Mouse (Mus musculus): Measurements from ENCODE around the gene Nup43.
"Not testable (repeated sequence)": the region's sequence is repeated elsewhere in the genome, so short reads cannot be mapped to it uniquely, and the experiment has no call there.

Gene Nup43

DNA sequence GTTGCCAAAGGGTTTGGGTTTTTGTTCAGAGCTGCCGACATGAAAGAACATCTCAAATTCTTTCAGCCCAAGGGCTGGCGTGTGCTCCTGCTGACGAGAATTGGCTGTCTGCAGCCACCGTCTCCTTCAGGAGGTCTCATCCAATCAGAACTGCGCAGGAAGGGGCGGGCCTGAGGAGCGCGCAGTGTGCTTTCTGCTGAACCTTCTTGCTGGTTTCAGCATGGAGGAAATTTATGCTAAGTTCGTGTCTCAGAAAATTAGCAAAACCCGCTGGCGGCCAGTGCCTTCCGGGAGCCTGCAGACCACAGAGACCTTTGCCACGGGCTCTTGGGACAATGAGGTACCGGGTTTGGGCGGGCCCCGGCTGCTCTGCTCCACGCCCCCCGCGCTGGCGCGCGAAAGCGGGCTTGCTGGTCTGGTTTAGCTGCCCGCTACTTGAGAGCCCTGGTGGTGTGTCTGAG lies at the start of gene Nup43:
Nup43 (plus strand) TSS at position 162 of the 461 bp plus-strand sequence.
- peak; percentile 88 for DNase-seq (ENCODE audit: low spot score)

GRCm38 (mm10) chr10:7617556-7617955 lies 49.7 kb upstream of the Nup43 start:
- not testable (repeated sequence) for DNase-seq (ENCODE audit: low spot score)

DNA sequence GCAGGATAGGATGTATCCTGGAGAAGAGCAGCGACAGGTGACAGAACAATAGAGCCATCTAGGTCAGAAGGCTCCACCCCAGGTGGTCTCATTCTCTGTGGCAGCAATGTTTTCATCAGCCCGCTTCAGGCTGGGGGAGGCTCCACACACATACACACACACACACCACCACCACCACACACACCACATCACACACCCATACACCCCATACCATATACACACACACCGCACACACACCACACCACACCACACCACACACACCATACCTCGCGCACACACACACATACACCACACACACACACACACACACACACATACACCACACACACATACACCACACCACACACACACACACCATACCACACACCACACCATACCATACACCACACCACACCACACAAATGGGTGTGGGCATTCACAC lies 47.5 kb upstream of the Nup43 start:
- DNase-seq (ENCODE audit: low spot score) = no peak

DNA sequence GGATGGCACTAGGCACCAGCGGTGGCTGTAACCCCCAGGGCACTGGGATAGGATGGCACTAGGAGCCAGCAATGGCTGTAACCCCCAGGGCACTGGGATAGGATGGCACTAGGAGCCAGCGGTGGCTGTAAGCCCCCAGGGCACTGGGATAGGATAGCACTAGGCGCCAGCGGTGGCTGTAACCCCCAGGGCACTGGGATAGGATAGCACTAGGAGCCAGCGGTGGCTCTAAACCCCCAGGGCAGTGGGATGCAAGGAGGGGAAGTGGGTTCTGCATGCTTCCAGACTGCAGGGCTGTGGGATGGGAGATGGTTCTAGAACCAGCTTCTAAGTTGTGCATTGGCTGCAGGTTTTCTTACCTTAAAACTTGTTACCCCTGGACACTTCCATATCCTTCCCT lies 46.6 kb upstream of the Nup43 start:
- DNase-seq (ENCODE audit: low spot score) = no peak

DNA sequence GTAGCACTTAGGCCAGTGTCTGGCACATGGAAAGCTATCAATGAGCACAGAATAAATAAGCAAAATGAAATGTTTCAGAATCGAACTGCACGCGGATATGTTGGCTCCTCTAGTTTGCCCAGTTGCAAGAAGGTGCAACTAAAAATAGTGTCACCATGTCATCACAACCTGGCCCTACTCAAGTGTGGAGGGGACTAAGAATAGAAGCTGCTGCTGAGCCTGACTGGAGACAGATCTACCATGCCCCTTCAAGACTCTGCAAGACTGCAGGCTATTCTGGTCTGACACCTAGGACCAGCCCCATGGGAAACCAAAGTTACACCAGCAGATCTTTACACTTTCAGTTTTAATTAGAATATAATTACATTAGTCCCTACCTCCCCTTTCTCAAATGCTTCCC lies 44.9 kb upstream of the Nup43 start:
- DNase-seq (ENCODE audit: low spot score) = no peak

GRCm38 (mm10) chr10:7623861-7624518 lies 43.3 kb upstream of the Nup43 start:
- no peak for DNase-seq (ENCODE audit: low spot score)

DNA sequence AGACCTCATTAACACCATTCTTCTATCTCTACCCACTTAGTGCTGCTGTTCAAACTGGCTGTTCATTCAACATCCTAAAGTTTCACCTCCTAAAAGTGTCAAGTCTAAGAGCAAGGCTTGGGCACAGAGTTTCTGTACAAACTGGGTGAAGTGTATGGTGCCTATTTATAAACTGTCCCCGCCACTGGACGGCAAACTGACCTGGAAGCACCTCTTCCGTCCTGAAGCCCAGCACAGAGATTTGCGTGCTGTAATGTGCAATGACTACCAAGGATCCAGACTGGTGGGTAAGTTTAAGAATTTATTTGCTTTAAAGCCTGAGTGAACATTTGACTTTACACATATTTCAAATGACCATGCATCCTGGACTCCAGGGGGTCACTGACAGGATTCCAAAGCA lies 38.2 kb upstream of the Nup43 start:
- no peak for DNase-seq (ENCODE audit: low spot score)

- DNase-seq (ENCODE audit: low spot score) = no peak
Measured at GRCm38 (mm10) chr10:7630286-7630685, 37.0 kb upstream of the Nup43 start.

- no peak for DNase-seq (ENCODE audit: low spot score)
Measured at GRCm38 (mm10) chr10:7630951-7631720, 36.2 kb upstream of the Nup43 start.

GRCm38 (mm10) chr10:7640366-7640765 lies 26.9 kb upstream of the Nup43 start:
- DNase-seq (ENCODE audit: low spot score) = no peak

DNA sequence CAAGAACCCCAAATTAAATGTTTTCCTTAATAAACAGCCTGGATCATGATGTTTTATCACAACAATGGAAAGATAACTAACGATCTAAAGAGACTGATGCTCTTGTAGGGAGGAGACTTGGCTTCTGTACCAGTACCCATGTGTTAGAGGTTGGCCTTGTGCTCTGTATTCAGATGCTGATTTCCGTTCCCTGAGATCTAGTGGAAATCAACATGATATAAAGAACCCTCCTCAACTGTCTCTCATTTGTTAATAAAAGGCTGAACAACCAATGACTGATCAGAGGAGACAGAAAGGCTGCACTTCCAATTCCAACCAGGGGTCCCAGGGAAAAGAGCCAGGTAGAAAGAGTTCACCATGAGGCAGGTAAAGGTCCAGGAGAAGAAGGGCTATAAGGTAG lies 21.4 kb upstream of the Nup43 start:
- no peak for DNase-seq (ENCODE audit: low spot score)

- no peak for DNase-seq (ENCODE audit: low spot score)
Measured at GRCm38 (mm10) chr10:7649059-7649458, 18.2 kb upstream of the Nup43 start.

DNA sequence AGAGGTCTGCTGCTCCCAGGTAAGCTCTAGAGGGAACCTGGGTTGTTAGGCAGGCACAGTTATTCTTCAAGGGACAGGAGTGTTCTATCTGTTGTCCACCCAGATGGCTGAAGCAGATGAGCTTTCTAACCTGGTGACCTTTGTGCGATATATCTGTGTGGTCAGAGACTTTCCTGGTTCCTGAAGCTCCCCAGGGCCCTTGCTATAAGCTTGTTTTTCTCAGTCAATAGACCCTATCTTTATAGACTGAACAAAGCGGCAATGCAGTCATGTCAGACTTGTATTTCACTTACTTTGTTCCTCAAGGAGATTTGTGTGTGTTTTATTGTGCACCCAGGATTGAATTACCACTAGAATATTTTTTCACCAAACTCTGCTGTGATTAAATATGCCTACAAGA lies 16.2 kb upstream of the Nup43 start:
- DNase-seq (ENCODE audit: low spot score) = no peak

- DNase-seq (ENCODE audit: low spot score) = no peak
Measured at GRCm38 (mm10) chr10:7662471-7663141, 4.7 kb upstream of the Nup43 start.

- DNase-seq (ENCODE audit: low spot score) = peak; percentile 87
Measured at GRCm38 (mm10) chr10:7663159-7664026, 3.9 kb upstream of the Nup43 start.

GRCm38 (mm10) chr10:7664027-7664526 lies 3.2 kb upstream of the Nup43 start:
- DNase-seq (ENCODE audit: low spot score) = no peak

GRCm38 (mm10) chr10:7664889-7665288 lies 2.4 kb upstream of the Nup43 start:
- DNase-seq (ENCODE audit: low spot score) = no peak

DNA sequence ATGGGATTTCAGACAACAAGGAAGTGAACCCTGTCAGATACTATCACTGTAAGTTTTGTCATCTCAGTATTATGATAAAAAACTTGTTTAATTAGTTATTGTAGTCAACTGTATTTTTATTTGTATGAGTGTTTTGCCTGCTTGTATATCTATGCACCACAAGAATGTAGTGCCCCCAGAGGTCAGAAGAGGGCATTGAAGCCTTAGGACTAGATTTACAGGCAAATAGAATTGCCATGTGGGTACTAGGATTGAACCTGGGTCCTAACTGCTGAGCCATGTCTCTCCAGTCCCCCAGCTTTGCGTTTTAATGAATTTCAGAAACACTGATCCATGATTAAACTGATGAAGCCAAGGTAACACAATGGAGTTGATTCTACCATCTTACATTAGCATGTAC lies 6.4 kb downstream of the Nup43 start:
- DNase-seq (ENCODE audit: low spot score) = no peak

- DNase-seq (ENCODE audit: low spot score) = peak; percentile 78
Measured at GRCm38 (mm10) chr10:7680731-7681301, 13.5 kb downstream of the Nup43 start, which contains the start of the genes Pcmt1 and Lats1. Gene Pcmt1, minus strand, starts transcription at chr10:7681136. Gene Lats1, plus strand, starts transcription at chr10:7681214.

DNA sequence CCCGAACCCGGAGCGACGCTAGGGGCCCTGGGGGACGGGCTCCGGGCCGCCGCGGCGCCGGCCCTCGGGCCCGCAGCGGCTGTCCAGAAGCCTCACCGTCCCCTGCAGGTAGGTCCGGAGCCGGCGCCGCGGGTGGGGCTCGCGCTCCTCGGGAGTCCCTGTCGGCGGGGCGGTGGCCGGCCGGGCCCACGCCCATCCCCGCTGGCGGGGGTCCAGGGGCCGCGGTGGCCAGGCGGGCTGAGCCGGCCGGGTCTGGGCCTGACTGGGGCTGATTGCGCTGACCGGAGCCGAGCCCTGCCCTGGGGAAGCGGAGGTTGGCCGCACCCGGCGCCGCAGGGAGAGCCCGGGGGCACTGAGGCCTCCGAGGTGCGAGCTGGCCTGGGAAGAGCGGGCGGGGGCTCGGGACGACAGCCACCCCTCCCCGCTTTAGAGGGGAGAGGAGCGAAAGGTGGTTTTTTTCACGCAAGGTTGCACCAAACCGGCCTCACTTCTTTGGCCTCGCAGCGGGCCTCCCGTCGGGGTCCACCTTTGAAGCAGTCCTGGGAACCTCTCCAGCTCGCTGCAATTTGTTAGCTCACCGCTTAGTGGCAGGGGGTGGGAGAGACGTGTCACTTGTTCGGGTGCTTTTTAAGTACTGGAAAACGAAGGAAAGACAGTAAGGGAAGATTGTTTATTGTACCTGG lies 14.2 kb downstream of the Nup43 start:
- DNase-seq (ENCODE audit: low spot score) = peak; percentile 49

GRCm38 (mm10) chr10:7682249-7682648 lies 14.9 kb downstream of the Nup43 start:
- no peak for DNase-seq (ENCODE audit: low spot score)

Data from layer of hippocampus, adult 11-12 months (tissue).